Mouse (Mus musculus): Measurements from ENCODE around the gene Slc25a20.

DNA sequence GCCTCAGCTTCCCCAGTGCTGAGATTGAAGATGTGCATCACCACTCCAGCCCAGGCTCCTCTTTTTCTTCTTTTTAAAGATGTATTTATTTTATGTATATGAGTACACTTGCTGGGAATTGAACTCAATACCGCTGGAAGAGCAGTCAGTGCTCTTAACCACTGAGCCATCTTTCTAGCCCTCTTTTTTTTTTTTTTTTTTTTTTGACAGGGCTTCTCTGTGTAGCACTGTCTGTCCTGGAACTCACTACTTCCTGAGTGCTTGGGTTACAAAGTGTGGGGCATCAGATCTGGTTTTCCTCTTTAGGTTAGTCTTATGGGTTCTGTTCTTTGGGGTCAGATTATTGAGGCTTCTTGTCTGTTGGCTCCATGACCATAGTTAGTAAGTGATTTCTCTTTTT, 32.6 kb downstream of the Slc25a20 start:
- TF ChIP-seq CTCF (IDR thresholded peaks at IDR 0.05; ENCODE audit: borderline replicate concordance, insufficient read depth, low read depth, low read length): no peak
- no peak for TF ChIP-seq POLR2A (IDR thresholded peaks at IDR 0.05; ENCODE audit: borderline replicate concordance, insufficient read depth, low read length)

All from cerebellum, adult 2 months (tissue).